Mouse (Mus musculus) E14TG2a.4 (cell line): ENCODE results near the gene Fkbp11.
A peak's percentile ranks its signal among the peaks of the same experiment; 100 is the strongest.

Source experiments
- H3K27me3 ChIP-seq: 2 replicates; pipeline ENCODE4 v1.6.1; 2014; ENCODE audit warnings: low read length, control low read depth; ENCODE audit not compliant: insufficient read depth
- H3K36me3 ChIP-seq: 2 replicates; pipeline ENCODE4 v1.6.1; 2014; ENCODE audit warnings: low read length, control low read depth; ENCODE audit not compliant: insufficient read depth
- H3K4me1 ChIP-seq: replicated peaks from 2 replicates; pipeline ENCODE4 v1.6.1; 2014; ENCODE audit warnings: low read depth, low read length, control low read depth
- H3K4me3 ChIP-seq: replicated peaks from 2 replicates; pipeline ENCODE4 v1.5.1; 2014; ENCODE audit warnings: mild to moderate bottlenecking, low read length
- H3K9me3 ChIP-seq: 2 replicates; pipeline ENCODE4 v1.6.1; 2014; ENCODE audit warnings: low read length, control low read depth
- CTCF ChIP-seq: conservative IDR thresholded peaks from 2 replicates; pipeline ENCODE4 v1.5.1; 2014; ENCODE audit warnings: low read length
- NANOG ChIP-seq: IDR thresholded peaks from 2 replicates; pipeline ENCODE4 v1.6.1; 2014; ENCODE audit warnings: borderline replicate concordance, low read length, mixed read lengths
- POU5F1 ChIP-seq: IDR thresholded peaks from 2 replicates; pipeline ENCODE4 v1.6.1; 2014; ENCODE audit warnings: low read length, borderline replicate concordance

Gene Fkbp11

DNA sequence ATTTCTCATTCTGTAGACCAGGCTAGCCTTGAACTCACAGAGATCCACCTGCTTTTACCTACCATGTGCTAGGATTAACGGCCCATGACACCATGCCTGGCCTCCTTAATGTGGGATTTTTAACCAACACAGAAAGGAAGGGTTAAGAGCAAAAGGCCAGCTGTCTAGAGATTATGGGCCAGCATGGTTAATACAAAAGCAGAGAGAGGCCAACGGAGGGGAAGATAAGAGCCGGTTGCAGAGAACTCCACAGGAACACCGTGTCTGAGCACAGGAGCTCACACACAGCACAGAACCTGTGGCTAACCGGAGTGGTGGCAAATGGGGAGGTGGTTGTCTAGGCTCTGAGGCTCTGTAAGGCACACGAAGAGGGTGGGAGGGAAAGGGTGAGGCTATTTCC is 5.4 kb upstream of the Fkbp11 start:
- Histone ChIP-seq H3K9me3 (no peaks in the 10 kb centered on the region), H3K4me1 (peaks cover 26% of the 10 kb centered on the region), H3K36me3 (peaks cover 40% of the 10 kb centered on the region), H3K4me3 (no peak overlapping the region), H3K27me3 (no peaks in the 10 kb centered on the region)
- no peak for TF ChIP-seq NANOG
- TF ChIP-seq CTCF: no peak
- no peak for TF ChIP-seq POU5F1

DNA sequence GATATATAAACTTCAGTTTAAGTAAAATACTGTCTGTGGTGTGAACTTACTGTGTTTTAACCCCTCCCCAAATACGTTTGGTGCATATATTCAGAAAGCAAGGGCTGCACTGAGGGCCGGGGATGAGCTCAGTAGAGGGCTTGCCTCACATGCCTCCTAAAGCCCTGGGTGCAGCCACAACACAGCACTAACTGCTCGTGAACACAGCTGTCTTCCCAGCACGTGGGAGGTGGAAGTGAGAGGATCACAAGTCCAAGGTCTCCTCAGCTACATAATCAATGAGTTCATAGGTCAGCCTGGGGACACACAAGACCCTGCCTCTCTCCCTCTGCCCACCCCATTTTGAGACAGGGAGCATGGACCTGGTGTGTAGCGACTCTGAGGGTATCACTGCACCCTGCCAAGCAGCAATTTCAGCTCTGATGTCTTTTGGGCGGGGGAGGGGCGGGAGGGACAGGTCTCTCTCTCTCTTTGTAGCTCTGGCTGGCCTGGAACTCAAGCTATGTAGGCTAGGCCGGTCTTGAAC is 4.1 kb upstream of the Fkbp11 start:
- no peaks in the 10 kb centered on the region for H3K9me3 ChIP-seq

DNA sequence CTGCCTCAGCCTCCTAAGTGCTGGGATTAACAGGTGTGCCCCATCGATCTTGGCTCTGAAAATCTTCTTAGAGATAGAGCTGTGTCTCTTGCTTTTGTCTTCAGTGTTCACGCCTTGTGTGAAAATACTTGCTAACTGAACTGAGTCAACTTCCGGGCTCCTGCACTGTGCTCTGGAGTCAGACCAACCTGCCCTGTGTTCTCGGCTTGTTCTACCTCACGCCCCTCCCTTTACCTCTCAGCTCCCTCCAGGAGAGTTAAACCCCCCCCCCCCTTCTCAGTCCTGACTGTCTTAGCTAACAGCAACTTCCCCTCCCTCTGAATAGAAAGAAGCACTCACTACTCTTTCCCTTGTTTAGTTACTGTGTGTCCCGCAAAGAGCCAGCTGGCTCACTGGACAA is 2.8 kb upstream of the Fkbp11 start:
- Histone ChIP-seq H3K36me3 (peaks cover 15% of the 10 kb centered on the region), H3K4me3 (no peak overlapping the region), H3K4me1 (peaks cover 40% of the 10 kb centered on the region), H3K9me3 (no peaks in the 10 kb centered on the region), H3K27me3 (0 out of 2 replicates have a peak, but pooled peaks cover 4% of the 10 kb centered on the region)
- TF ChIP-seq NANOG: no peak
- no peak for TF ChIP-seq CTCF
- TF ChIP-seq POU5F1: no peak

More for the DNA sequence above, 4.1 kb upstream of the Fkbp11 start:
- TF ChIP-seq CTCF: no peak
- TF ChIP-seq POU5F1: no peak
- no peak for TF ChIP-seq NANOG
- H3K36me3 ChIP-seq: peaks cover 28% of the 10 kb centered on the region
- H3K4me1 ChIP-seq: peaks cover 28% of the 10 kb centered on the region
- no peak overlapping the region for H3K4me3 ChIP-seq
- H3K27me3 ChIP-seq: no peaks in the 10 kb centered on the region

DNA sequence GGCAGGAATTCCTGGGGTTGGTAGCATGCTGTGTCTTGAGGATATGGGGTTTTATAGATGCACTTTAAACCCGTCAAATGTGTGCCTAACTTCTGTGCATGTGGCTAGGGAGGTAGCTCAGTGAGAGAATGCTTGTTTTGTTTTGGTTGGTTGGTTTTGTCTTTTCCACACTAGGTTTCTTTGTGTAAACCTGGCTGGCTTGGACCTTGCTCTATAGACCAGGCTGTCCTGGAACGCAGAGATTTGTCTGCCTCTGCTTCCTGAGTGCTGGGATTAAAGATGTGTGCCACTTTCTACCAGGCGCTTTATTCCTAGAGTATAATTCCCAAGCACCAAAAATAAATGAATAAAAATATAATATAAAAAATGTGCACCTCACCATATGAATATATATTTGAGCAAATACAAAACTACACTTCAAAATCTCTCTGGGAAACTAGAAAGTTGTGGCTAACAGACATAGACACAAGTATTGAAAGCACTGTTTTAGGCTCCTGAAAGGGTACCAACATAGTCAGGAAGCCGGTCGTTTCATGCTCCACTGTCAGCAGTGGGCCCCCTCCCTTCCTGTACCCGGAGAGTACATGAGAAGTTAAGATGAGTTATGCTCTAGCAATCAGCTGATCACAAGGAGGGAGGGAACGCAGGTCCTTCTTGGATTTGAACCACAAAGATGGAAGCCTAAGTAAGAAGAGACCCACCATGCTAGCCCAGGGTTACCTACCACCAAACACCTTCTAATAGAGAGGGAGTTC is 2.0 kb upstream of the Fkbp11 start:
- Histone ChIP-seq H3K4me3 (no peak overlapping the region), H3K9me3 (no peaks in the 10 kb centered on the region), H3K4me1 (peaks cover 45% of the 10 kb centered on the region), H3K27me3 (0 out of 2 replicates have a peak, but pooled peaks cover 4% of the 10 kb centered on the region), H3K36me3 (peaks cover 7% of the 10 kb centered on the region)
- TF ChIP-seq POU5F1: no peak
- no peak for TF ChIP-seq NANOG
- TF ChIP-seq CTCF: no peak

DNA sequence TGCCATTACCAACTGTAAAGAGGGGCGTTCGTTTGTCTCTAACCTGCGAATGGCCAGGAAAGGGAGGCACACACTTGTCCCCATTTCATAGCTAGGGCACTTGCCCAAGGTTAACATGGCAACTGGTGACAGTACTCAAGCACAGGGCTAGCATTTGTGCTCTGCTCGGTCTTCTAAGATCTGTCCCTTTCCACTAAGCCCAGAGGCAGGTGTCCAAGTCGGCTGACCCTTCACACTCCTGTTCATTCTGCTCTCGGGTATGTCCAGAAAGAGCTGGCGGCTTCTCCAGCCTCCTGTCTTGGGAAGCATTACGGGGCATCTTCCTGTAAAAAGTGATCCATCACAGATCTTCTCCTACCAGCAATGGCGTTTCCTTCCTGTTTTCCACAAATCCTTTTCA is 368 bp upstream of the Fkbp11 start:
- TF ChIP-seq POU5F1 (no peak), CTCF (no peak), NANOG (no peak)
- no peaks in the 10 kb centered on the region for H3K36me3 ChIP-seq
- H3K27me3 ChIP-seq: peaks cover 12% of the 10 kb centered on the region
- no peaks in the 10 kb centered on the region for H3K9me3 ChIP-seq
- H3K4me3 ChIP-seq: peak overlapping the region; percentile 85
- H3K4me1 ChIP-seq: peaks cover 60% of the 10 kb centered on the region

DNA sequence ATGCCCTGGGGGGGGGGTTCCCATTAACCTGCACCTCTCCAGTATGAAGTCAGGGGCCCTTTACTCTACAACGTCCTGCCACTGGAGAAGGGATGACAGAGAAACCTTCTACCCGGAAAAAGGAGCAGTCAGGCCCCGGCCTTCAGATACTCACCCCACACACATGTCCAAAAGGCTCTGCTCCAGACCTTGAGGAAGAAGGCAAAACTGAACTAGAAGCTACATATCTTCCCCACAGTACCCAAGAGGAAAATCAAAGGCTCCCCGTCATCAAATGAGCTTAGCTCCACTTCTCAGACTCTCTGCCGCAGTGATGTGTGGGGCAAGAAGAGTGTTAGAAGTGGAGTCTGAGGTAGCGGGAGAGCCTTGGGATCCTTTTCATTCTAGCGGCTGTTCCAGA is 1.3 kb downstream of the Fkbp11 start:
- Histone ChIP-seq H3K27me3 (peaks cover 27% of the 10 kb centered on the region), H3K9me3 (no peaks in the 10 kb centered on the region), H3K4me1 (peaks cover 64% of the 10 kb centered on the region), H3K4me3 (peak overlapping the region; percentile 85), H3K36me3 (no peaks in the 10 kb centered on the region)
- TF ChIP-seq NANOG (no peak), CTCF (no peak), POU5F1 (no peak)

DNA sequence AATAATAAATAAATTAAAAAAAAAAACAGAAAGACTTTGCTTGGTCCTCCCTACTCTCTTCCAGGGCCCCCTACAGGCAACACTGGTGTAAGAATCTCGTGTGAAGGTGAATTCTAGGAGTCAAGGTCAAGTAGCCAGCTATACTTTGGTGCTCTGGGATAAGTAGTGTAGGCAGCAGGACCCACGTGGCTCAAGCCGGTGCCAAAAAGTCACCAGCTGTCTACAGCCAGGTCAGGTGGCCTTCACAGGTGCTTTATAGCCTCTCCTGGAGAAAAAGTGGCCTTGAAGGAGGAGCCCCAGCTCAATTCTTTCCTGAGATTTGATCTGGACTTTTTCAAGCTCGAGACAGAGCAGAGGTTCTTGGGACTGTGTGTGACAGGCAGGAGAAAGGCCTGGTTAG is 1.9 kb downstream of the Fkbp11 start:
- Histone ChIP-seq H3K4me3 (peak overlapping the region; percentile 85), H3K36me3 (no peaks in the 10 kb centered on the region), H3K27me3 (peaks cover 33% of the 10 kb centered on the region), H3K9me3 (no peaks in the 10 kb centered on the region), H3K4me1 (peaks cover 66% of the 10 kb centered on the region)
- no peak for TF ChIP-seq NANOG
- TF ChIP-seq CTCF: no peak
- no peak for TF ChIP-seq POU5F1

DNA sequence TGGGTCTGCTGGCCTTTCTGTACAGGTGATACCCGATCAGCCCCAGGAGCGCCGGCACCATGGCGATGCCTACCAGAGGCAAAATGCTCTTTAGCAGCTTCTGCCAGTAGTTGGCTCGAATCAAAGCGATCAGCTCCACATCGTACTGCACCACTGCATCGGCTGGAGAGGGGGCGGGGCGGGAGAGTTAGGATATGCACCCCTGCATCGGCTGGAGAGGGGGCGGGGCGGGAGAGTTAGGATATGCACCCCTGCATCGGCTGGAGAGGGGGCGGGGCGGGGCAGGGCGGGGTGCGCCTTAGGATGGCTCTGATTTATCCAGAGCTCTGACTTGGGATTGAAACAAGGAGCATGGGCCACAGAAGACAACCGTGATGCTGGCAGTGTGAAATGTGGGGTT is 3.6 kb downstream of the Fkbp11 start:
- H3K4me3 ChIP-seq: peak overlapping the region; percentile 41
- TF ChIP-seq NANOG (no peak), POU5F1 (no peak), CTCF (no peak)
- peaks cover 71% of the 10 kb centered on the region for H3K4me1 ChIP-seq
- H3K9me3 ChIP-seq: no peaks in the 10 kb centered on the region
- H3K27me3 ChIP-seq: peaks cover 40% of the 10 kb centered on the region
- no peaks in the 10 kb centered on the region for H3K36me3 ChIP-seq
